Mouse (Mus musculus) common myeloid progenitor, adult 5-6 weeks (primary cell): Measurements from ENCODE around the gene Sorcs2. TPM values are rescaled to one million over a fixed set of nuclear protein-coding genes. Genes with fewer than 3 reads are reported as not detected.

ENCODE experiments used
- ATAC-seq: replicated peaks from 2 replicates; pipeline ENCODE4 v1.8.0; 2016; ENCODE audit warnings: low read depth, mild to moderate bottlenecking, moderate TSS enrichment, inconsistent platforms; ENCODE audit not compliant: poor library complexity, severe bottlenecking
- total RNA-seq: library from RNA; stranded (forward); fragments of 200-1000, 187-1606 nt; gene quantifications from 2 replicates; pipeline ENCODE4 v1.2.3, GENCODE M21; 2017

Gene Sorcs2
- total RNA-seq, 1 experiment from 2014 or later: not detected

GRCm38 (mm10) chr5:36367181-36367610 is 30.7 kb downstream of the Sorcs2 start:
- no peak for ATAC-seq

- peak; percentile 74 for ATAC-seq
Measured at GRCm38 (mm10) chr5:36361749-36362148, 36.2 kb downstream of the Sorcs2 start.

GRCm38 (mm10) chr5:36360343-36360742 is 37.6 kb downstream of the Sorcs2 start:
- no peak for ATAC-seq

GRCm38 (mm10) chr5:36359535-36360243 is 38.2 kb downstream of the Sorcs2 start:
- no peak for ATAC-seq

- no peak for ATAC-seq
Measured at GRCm38 (mm10) chr5:36358161-36358560, 39.8 kb downstream of the Sorcs2 start.

- ATAC-seq: no peak
Measured at GRCm38 (mm10) chr5:36356659-36357058, 41.3 kb downstream of the Sorcs2 start.

GRCm38 (mm10) chr5:36355683-36356082 is 42.3 kb downstream of the Sorcs2 start:
- no peak for ATAC-seq

GRCm38 (mm10) chr5:36353679-36354078 is 44.3 kb downstream of the Sorcs2 start:
- no peak for ATAC-seq

- no peak for ATAC-seq
Measured at GRCm38 (mm10) chr5:36353194-36353593, 44.7 kb downstream of the Sorcs2 start.

- no peak for ATAC-seq
Measured at GRCm38 (mm10) chr5:36346698-36347097, 51.2 kb downstream of the Sorcs2 start.

GRCm38 (mm10) chr5:36339283-36339682 is 58.7 kb downstream of the Sorcs2 start:
- ATAC-seq: no peak

- ATAC-seq: no peak
Measured at GRCm38 (mm10) chr5:36336252-36336651, 61.7 kb downstream of the Sorcs2 start.

GRCm38 (mm10) chr5:36335661-36336060 is 62.3 kb downstream of the Sorcs2 start:
- no peak for ATAC-seq

- ATAC-seq: no peak
Measured at GRCm38 (mm10) chr5:36334227-36334626, 63.7 kb downstream of the Sorcs2 start.

- no peak for ATAC-seq
Measured at GRCm38 (mm10) chr5:36330472-36331155, 67.3 kb downstream of the Sorcs2 start.

- ATAC-seq: peak; percentile 39; the same call in 1 of the 2 replicates
Measured at GRCm38 (mm10) chr5:36326057-36327010, 71.6 kb downstream of the Sorcs2 start.

GRCm38 (mm10) chr5:36324140-36324572 is 73.8 kb downstream of the Sorcs2 start:
- no peak for ATAC-seq

- ATAC-seq: peak; percentile 84
Measured at GRCm38 (mm10) chr5:36323526-36323925, 74.4 kb downstream of the Sorcs2 start.

GRCm38 (mm10) chr5:36321581-36321980 is 76.4 kb downstream of the Sorcs2 start:
- ATAC-seq: no peak

- no peak for ATAC-seq
Measured at GRCm38 (mm10) chr5:36320667-36321066, 77.3 kb downstream of the Sorcs2 start.
